Comparison of ENCODE assay signal across 9 mouse cellular contexts in genomic region chr17:70854021-70854420, GRCm38 (mm10). TPM values are rescaled to one million over a fixed set of nuclear protein-coding genes. Genes with fewer than 3 reads are reported as not detected.
DNase-seq lines count a peak whose midpoint lies in the region; ATAC-seq and TF ChIP-seq lines count a peak whose summit lies in the region.
"Had no signal": no experiment of that assay in that cellular context is flagged by ENCODE, and none has a peak within 500 bp of the region (broad histone marks: within the 10 kb centered on the region; RNA-seq: fewer than 3 reads in every experiment).

No protein-coding gene starts in this region.

- H3K4me2 ChIP-seq in midbrain, embryonic 12.5 days (replicated peaks) = peak overlapping the region; percentile 90

- H3K27ac ChIP-seq in heart, adult 2 months = peak overlapping the region; percentile 50
- H3K27ac ChIP-seq in hindbrain, embryonic 10.5 days = peak overlapping the region; percentile 97
- 0 out of 2 replicates have a peak overlapping the region, but pooled peaks have one; percentile 89 for H3K27ac ChIP-seq in midbrain, embryonic 12.5 days (replicated peaks)

- 34% methylated on average over 6 of the region's 6 CpGs for WGBS in heart, adult 2 months
- 27% methylated on average over 6 of the region's 6 CpGs for WGBS in hindbrain, embryonic 10.5 days
- WGBS in midbrain, embryonic 12.5 days = 23% methylated on average over 6 of the region's 6 CpGs

- no peak for TF ChIP-seq EP300 in heart, adult 2 months (IDR thresholded peaks at IDR 0.05; ENCODE audit: insufficient read depth, low read depth, low read length)

- no peak for TF ChIP-seq POLR2A in heart, adult 2 months (IDR thresholded peaks at IDR 0.05; ENCODE audit: insufficient read depth, low read depth, low read length)

- intact Hi-C loops in heart, adult 2 months (cut with DNase I) = loop anchor here (5.0 kb wide), 2 partner anchors 147 to 328 kb away; partner anchors contain the start of gene Lpin2
- intact Hi-C loops in heart, postnatal 36 days (cut with DNase I) = no loop called here

- H3K79me2 ChIP-seq in heart, adult 2 months (replicated peaks; ENCODE audit: control insufficient read depth, insufficient read depth, low read length) = no peaks in the 10 kb centered on the region

- H3K9ac ChIP-seq in heart, adult 2 months (ENCODE audit: low read depth, low read length) = no peak overlapping the region
- H3K9ac ChIP-seq in midbrain, embryonic 12.5 days (replicated peaks) = peak overlapping the region; percentile 90; the same call in 1 of the 2 replicates

- ATAC-seq in midbrain, embryonic 12.5 days (ENCODE audit: low FRiP score, low read depth) = no peak

- H3K4me3 ChIP-seq in heart, adult 2 months = no peak overlapping the region; the same call in 1 of the 2 replicates
- H3K4me3 ChIP-seq in hindbrain, embryonic 10.5 days = peak overlapping the region; percentile 85
- H3K4me3 ChIP-seq in midbrain, embryonic 12.5 days = peak overlapping the region; percentile 70

- no peaks in the 10 kb centered on the region for H3K27me3 ChIP-seq in heart, adult 2 months (ENCODE audit: control insufficient read depth, insufficient read depth, low read length)
- H3K27me3 ChIP-seq in hindbrain, embryonic 10.5 days (ENCODE audit: insufficient read depth, poor library complexity, severe bottlenecking) = no peaks in the 10 kb centered on the region
- peaks cover 17% of the 10 kb centered on the region; the same call in 1 of the 2 replicates for H3K27me3 ChIP-seq in midbrain, embryonic 12.5 days

- peak; percentile 11 to 30 for DNase-seq in heart, adult 2 months
- no peak for DNase-seq in heart, postnatal 36 days
- DNase-seq in MN1 (ENCODE audit: low spot score) = peak; percentile 45
- no peak for DNase-seq in hindbrain, embryonic 10.5 days (ENCODE audit: low spot score)
- no peak for DNase-seq in frontal cortex, postnatal 25 days (ENCODE audit: low spot score in 2 of 2)
- DNase-seq in thymus, postnatal 14 days = no peak
- DNase-seq in Muller cell, postnatal 12 days (ENCODE audit: inconsistent ontology term) = no peak

- H3K36me3 ChIP-seq in heart, adult 2 months (ENCODE audit: control insufficient read depth, insufficient read depth, low read length) = no peaks in the 10 kb centered on the region
- no peaks in the 10 kb centered on the region for H3K36me3 ChIP-seq in hindbrain, embryonic 10.5 days
- H3K36me3 ChIP-seq in midbrain, embryonic 12.5 days = no peaks in the 10 kb centered on the region
- H3K36me3 ChIP-seq: G1E had no signal

- no peaks in the 10 kb centered on the region for H3K4me1 ChIP-seq in heart, adult 2 months (ENCODE audit: control insufficient read depth, insufficient read depth, low read length)
- H3K4me1 ChIP-seq in hindbrain, embryonic 10.5 days (replicated peaks) = peaks cover 30% of the 10 kb centered on the region
- H3K4me1 ChIP-seq in midbrain, embryonic 12.5 days = peaks cover 22% of the 10 kb centered on the region; the same call in 1 of the 2 replicates

- H3K9me3 ChIP-seq in hindbrain, embryonic 10.5 days = no peaks in the 10 kb centered on the region
- no peaks in the 10 kb centered on the region for H3K9me3 ChIP-seq in midbrain, embryonic 12.5 days

- no peak for TF ChIP-seq CTCF in heart, adult 2 months (IDR thresholded peaks at IDR 0.05)

RNA-seq across cellular contexts. Expression of gene Tgif1, which starts 0.7 kb away (rescaled TPM):
- 1 to 10 TPM; 3.0 to 4.0 TPM for total RNA-seq in heart, adult 2 months (2021)
- 8.6 and 14.0 TPM in 2 replicates for polyA plus RNA-seq in heart, adult 2 months (2012; rRNA removed)
- 1 to 10 TPM; 5.3 to 7.2 TPM for total RNA-seq in heart, postnatal 36 days (2021)
- polyA plus RNA-seq in hindbrain, embryonic 10.5 days (2016; fragmentation: Nextera tagmentation; extraction: Ambion mirVana) = 68.9 and 83.0 TPM in 2 replicates
- 50.1 and 58.9 TPM in 2 replicates for polyA plus RNA-seq in midbrain, embryonic 12.5 days (2016; fragmentation: Nextera tagmentation; extraction: Ambion mirVana)

Comparison
In these comparisons a context has a peak if more than half of its experiments do, and no peak if none do; other contexts are left out.
1. DNase-seq: peak in heart, adult 2 months (2 of 2) and MN1 (single experiment); none in heart, postnatal 36 days (0 of 2), hindbrain, embryonic 10.5 days (single experiment), frontal cortex, postnatal 25 days (0 of 2), thymus, postnatal 14 days (single experiment) and Muller cell, postnatal 12 days (single experiment).
2. Peak in every context shown above with its lines, with median percentiles within 50 percentile points of each other: H3K27ac ChIP-seq.